ENCODE assay signal across 32 mouse cellular contexts in the genomic region with DNA sequence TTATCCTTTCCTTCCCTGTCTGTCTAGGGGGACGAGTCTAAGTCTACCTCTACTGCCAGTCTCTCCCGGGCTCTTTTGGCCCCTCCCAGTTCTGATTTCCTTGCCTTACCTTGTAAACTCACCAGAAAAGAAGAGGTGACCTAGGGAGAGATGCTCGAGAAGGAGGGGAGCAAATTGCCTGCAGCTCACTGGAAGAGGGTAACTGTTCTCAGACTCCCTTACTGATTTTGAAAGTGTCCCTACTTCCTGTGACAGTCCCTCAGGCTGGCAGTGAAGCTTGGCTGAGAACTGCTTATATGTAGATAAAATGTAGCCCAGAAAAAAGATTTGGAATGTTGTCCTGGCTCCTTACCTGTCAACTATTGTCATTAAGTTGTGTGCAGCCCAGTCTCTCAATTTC.
"Had no signal": no experiment of that assay in that cellular context is flagged by ENCODE, and none has a peak within 500 bp of the region (broad histone marks: within the 10 kb centered on the region; RNA-seq: fewer than 3 reads in every experiment).

No protein-coding gene starts in this region.

- ATAC-seq: hindbrain, embryonic 16.5 days; hindbrain, postnatal 0 days; inflammation-experienced regulatory T-cells, adult 6 months; intestine, embryonic 15.5 days; intestine, embryonic 16.5 days; intestine, postnatal 0 days had no signal

- H3K9ac ChIP-seq: heart, embryonic 12.5 days; heart, embryonic 13.5 days; heart, embryonic 15.5 days; hindbrain, embryonic 13.5 days; hindbrain, embryonic 15.5 days; intestine, embryonic 15.5 days; kidney, embryonic 15.5 days had no signal

- DNase-seq: heart, postnatal 10 days; heart, postnatal 14 days; heart, postnatal 36 days; heart, postnatal 4 days; kidney, adult 11 months; kidney, adult 18-20 months; kidney, adult 2 months; kidney, adult 8-10 months; kidney, adult 9 months; kidney, postnatal 10 days; kidney, postnatal 14 days; kidney, postnatal 25 days; kidney, postnatal 36 days; kidney, postnatal 4 days; layer of hippocampus, postnatal 36 days had no signal

- H3K27ac ChIP-seq: heart, embryonic 13.5 days; heart, embryonic 15.5 days; hindbrain, embryonic 10.5 days; hindbrain, embryonic 13.5 days; hindbrain, embryonic 15.5 days; hindbrain, postnatal 0 days; intestine, embryonic 15.5 days; kidney, embryonic 15.5 days; kidney, postnatal 0 days; layer of hippocampus, adult 2 months; left cerebral cortex, adult 2 months had no signal

- H3K27me3 ChIP-seq: heart, embryonic 12.5 days; heart, embryonic 13.5 days; heart, embryonic 15.5 days; hindbrain, embryonic 13.5 days; hindbrain, embryonic 15.5 days; intestine, embryonic 15.5 days; kidney, embryonic 15.5 days had no signal

- H3K36me3 ChIP-seq: heart, embryonic 12.5 days; heart, embryonic 13.5 days; heart, embryonic 15.5 days; hindbrain, embryonic 10.5 days; hindbrain, embryonic 13.5 days; hindbrain, embryonic 15.5 days; intestine, embryonic 15.5 days; kidney, embryonic 15.5 days had no signal

- H3K4me2 ChIP-seq: heart, embryonic 11.5 days; heart, embryonic 12.5 days; heart, embryonic 13.5 days; heart, embryonic 15.5 days; hindbrain, embryonic 13.5 days; hindbrain, embryonic 15.5 days; intestine, embryonic 15.5 days; kidney, embryonic 15.5 days had no signal

- H3K4me3 ChIP-seq: heart, embryonic 12.5 days; heart, embryonic 13.5 days; heart, embryonic 15.5 days; hindbrain, embryonic 10.5 days; hindbrain, embryonic 13.5 days; hindbrain, embryonic 15.5 days; intestine, embryonic 15.5 days; kidney, embryonic 15.5 days; layer of hippocampus, adult 2 months; left cerebral cortex, adult 2 months had no signal

- H3K9me3 ChIP-seq: heart, embryonic 12.5 days; heart, embryonic 13.5 days; heart, embryonic 15.5 days; hindbrain, embryonic 10.5 days; hindbrain, embryonic 13.5 days; hindbrain, embryonic 15.5 days; intestine, embryonic 15.5 days; kidney, embryonic 15.5 days had no signal
